Mouse (Mus musculus) limb, embryonic 13.5 days (tissue): ENCODE data around the gene Ank. TPM values are rescaled to one million over a fixed set of nuclear protein-coding genes. Genes with fewer than 3 reads are reported as not detected.
"Not testable (repeated sequence)": the region's sequence is repeated elsewhere in the genome, so short reads cannot be mapped to it uniquely, and the experiment has no call there.

Experiments
- ATAC-seq: fragments of 200-750 bp; cut with Nextera tagmentation; 2 replicates; pipeline ENCODE4 v1.8.0; 2017; ENCODE audit warnings: low read depth, moderate number of reproducible peaks, moderate TSS enrichment; ENCODE audit not compliant: low FRiP score
- H3K27ac ChIP-seq: fragments of 300-500 bp; sonication (generic); 2 replicates; pipeline ENCODE4 v1.5.1; 2015; ENCODE audit warnings: inconsistent platforms, mild to moderate bottlenecking, moderate library complexity
- H3K27me3 ChIP-seq: fragments of 300-500 bp; sonication (generic); 2 replicates; pipeline ENCODE4 v1.6.1; 2015; ENCODE audit warnings: mild to moderate bottlenecking, inconsistent platforms
- H3K36me3 ChIP-seq: fragments of 300-500 bp; sonication (generic); 2 replicates; pipeline ENCODE4 v1.6.1; 2015; ENCODE audit warnings: inconsistent platforms, mild to moderate bottlenecking, moderate library complexity
- H3K4me1 ChIP-seq: fragments of 300-500 bp; sonication (generic); 2 replicates; pipeline ENCODE4 v1.6.1; 2015; ENCODE audit warnings: inconsistent platforms
- H3K4me2 ChIP-seq: fragments of 300-500 bp; sonication (generic); replicated peaks from 2 replicates; pipeline ENCODE4 v1.6.1; 2015; ENCODE audit warnings: inconsistent platforms, mild to moderate bottlenecking, moderate library complexity
- H3K4me3 ChIP-seq: fragments of 300-500 bp; sonication (generic); 2 replicates; pipeline ENCODE4 v1.5.1; 2015; ENCODE audit warnings: moderate library complexity, mild to moderate bottlenecking, inconsistent platforms
- H3K9ac ChIP-seq: fragments of 300-500 bp; sonication (generic); 2 replicates; pipeline ENCODE4 v1.6.1; 2015; ENCODE audit warnings: mild to moderate bottlenecking, inconsistent platforms
- H3K9me3 ChIP-seq: fragments of 300-500 bp; sonication (generic); 2 replicates; pipeline ENCODE4 v1.6.1; 2016; ENCODE audit warnings: inconsistent platforms
- WGBS: fragments of 180-500 bp; shearing (Covaris S2); methylation state at CpG from one replicate; pipeline ENCODE4 v1.1.7; 2015; 5-methylcytosine and 5-hydroxymethylcytosine counted together
- polyA plus RNA-seq: library from polyadenylated mRNA; unstranded; fragments of >200 nt; fragmentation: Nextera tagmentation; extraction: Ambion mirVana; gene quantifications from 2 replicates; pipeline ENCODE4 v1.2.1, GENCODE M21; 2015

The Ank gene
- polyA plus RNA-seq, 1 experiment from 2014 or later: 7.0 TPM

- H3K36me3 ChIP-seq, H3K27ac ChIP-seq, H3K4me3 ChIP-seq, H3K9me3 ChIP-seq, H3K9ac ChIP-seq, ATAC-seq, H3K4me1 ChIP-seq, H3K4me2 ChIP-seq: not testable (repeated sequence)
- peaks cover 19% of the 10 kb centered on the region for H3K27me3 ChIP-seq
- WGBS: 67% methylated on average over 3 of the region's 3 CpGs
Measured at GRCm38 (mm10) chr15:27470346-27470745, 3.9 kb downstream of the Ank start.

GRCm38 (mm10) chr15:27472315-27472714 is 5.8 kb downstream of the Ank start:
- Histone ChIP-seq H3K36me3 (no peaks in the 10 kb centered on the region), H3K9me3 (no peaks in the 10 kb centered on the region), H3K4me2 (no peak overlapping the region), H3K9ac (no peak overlapping the region), H3K27ac (no peak overlapping the region), H3K4me1 (peaks cover 7% of the 10 kb centered on the region; the same call in 1 of the 2 replicates), H3K27me3 (peaks cover 12% of the 10 kb centered on the region), H3K4me3 (no peak overlapping the region)
- ATAC-seq: no peak
- 85% methylated on average over 9 of the region's 9 CpGs for WGBS

GRCm38 (mm10) chr15:27475988-27476387 is 9.5 kb downstream of the Ank start:
- Histone ChIP-seq H3K4me3 (no peak overlapping the region), H3K4me1 (no peaks in the 10 kb centered on the region), H3K9me3 (no peaks in the 10 kb centered on the region), H3K36me3 (no peaks in the 10 kb centered on the region), H3K27ac (no peak overlapping the region), H3K27me3 (no peaks in the 10 kb centered on the region), H3K4me2 (no peak overlapping the region), H3K9ac (no peak overlapping the region)
- 69% methylated on average over 15 of the region's 15 CpGs for WGBS
- ATAC-seq: no peak

GRCm38 (mm10) chr15:27476671-27477070 is 10.2 kb downstream of the Ank start:
- no peaks in the 10 kb centered on the region for H3K9me3 ChIP-seq
- H3K4me2 ChIP-seq: no peak overlapping the region
- H3K36me3 ChIP-seq: no peaks in the 10 kb centered on the region
- H3K27ac ChIP-seq: no peak overlapping the region
- H3K9ac ChIP-seq: no peak overlapping the region
- WGBS: 78% methylated on average over 12 of the region's 12 CpGs
- no peak for ATAC-seq
- no peaks in the 10 kb centered on the region for H3K4me1 ChIP-seq
- no peaks in the 10 kb centered on the region for H3K27me3 ChIP-seq
- H3K4me3 ChIP-seq: no peak overlapping the region

GRCm38 (mm10) chr15:27477159-27477558 is 10.7 kb downstream of the Ank start:
- no peaks in the 10 kb centered on the region for H3K9me3 ChIP-seq
- H3K27ac ChIP-seq: no peak overlapping the region
- H3K4me2 ChIP-seq: no peak overlapping the region
- H3K27me3 ChIP-seq: no peaks in the 10 kb centered on the region
- no peak overlapping the region for H3K4me3 ChIP-seq
- no peak overlapping the region for H3K9ac ChIP-seq
- ATAC-seq: no peak
- no peaks in the 10 kb centered on the region for H3K36me3 ChIP-seq
- no peaks in the 10 kb centered on the region for H3K4me1 ChIP-seq
- 97% methylated on average over 9 of the region's 9 CpGs for WGBS

GRCm38 (mm10) chr15:27477630-27478029 is 11.2 kb downstream of the Ank start:
- H3K27me3 ChIP-seq: no peaks in the 10 kb centered on the region
- no peak overlapping the region for H3K4me2 ChIP-seq
- 72% methylated on average over 7 of the region's 7 CpGs for WGBS
- no peak overlapping the region for H3K9ac ChIP-seq
- no peaks in the 10 kb centered on the region for H3K9me3 ChIP-seq
- ATAC-seq: no peak
- no peak overlapping the region for H3K27ac ChIP-seq
- H3K36me3 ChIP-seq: no peaks in the 10 kb centered on the region
- no peaks in the 10 kb centered on the region for H3K4me1 ChIP-seq
- H3K4me3 ChIP-seq: no peak overlapping the region

- 79% methylated on average over 4 of the region's 4 CpGs for WGBS
- Histone ChIP-seq H3K27me3 (no peaks in the 10 kb centered on the region), H3K9me3 (no peaks in the 10 kb centered on the region), H3K4me2 (no peak overlapping the region), H3K4me1 (peaks cover 4% of the 10 kb centered on the region), H3K4me3 (no peak overlapping the region), H3K27ac (no peak overlapping the region), H3K9ac (no peak overlapping the region), H3K36me3 (no peaks in the 10 kb centered on the region)
- no peak for ATAC-seq
Measured at GRCm38 (mm10) chr15:27480333-27481015, 14.0 kb downstream of the Ank start.

GRCm38 (mm10) chr15:27481956-27482355 is 15.5 kb downstream of the Ank start:
- no peak for ATAC-seq
- H3K27me3 ChIP-seq: no peaks in the 10 kb centered on the region
- H3K27ac ChIP-seq: no peak overlapping the region
- no peaks in the 10 kb centered on the region for H3K36me3 ChIP-seq
- H3K4me2 ChIP-seq: no peak overlapping the region
- H3K9me3 ChIP-seq: no peaks in the 10 kb centered on the region
- no peak overlapping the region for H3K9ac ChIP-seq
- H3K4me1 ChIP-seq: peaks cover 19% of the 10 kb centered on the region
- 79% methylated on average over 4 of the region's 4 CpGs for WGBS
- no peak overlapping the region for H3K4me3 ChIP-seq

- Histone ChIP-seq H3K4me2 (no peak overlapping the region), H3K27me3 (no peaks in the 10 kb centered on the region), H3K36me3 (no peaks in the 10 kb centered on the region), H3K9me3 (no peaks in the 10 kb centered on the region), H3K4me3 (no peak overlapping the region), H3K4me1 (peaks cover 30% of the 10 kb centered on the region), H3K9ac (no peak overlapping the region), H3K27ac (no peak overlapping the region)
- WGBS: 79% methylated on average over 3 of the region's 3 CpGs
- ATAC-seq: no peak
Measured at GRCm38 (mm10) chr15:27483183-27483582, 16.7 kb downstream of the Ank start.

GRCm38 (mm10) chr15:27485567-27486278 is 19.2 kb downstream of the Ank start:
- no peaks in the 10 kb centered on the region for H3K27me3 ChIP-seq
- H3K36me3 ChIP-seq: no peaks in the 10 kb centered on the region
- no peaks in the 10 kb centered on the region for H3K9me3 ChIP-seq
- no peak overlapping the region for H3K4me3 ChIP-seq
- H3K27ac ChIP-seq: no peak overlapping the region
- WGBS: 25% methylated on average over 12 of the region's 12 CpGs
- peak overlapping the region; percentile 42 for H3K4me2 ChIP-seq
- no peak overlapping the region for H3K9ac ChIP-seq
- ATAC-seq: peak; percentile 43
- H3K4me1 ChIP-seq: peaks cover 32% of the 10 kb centered on the region

GRCm38 (mm10) chr15:27486279-27486618 is 19.8 kb downstream of the Ank start:
- Histone ChIP-seq H3K4me3 (no peak overlapping the region), H3K27ac (no peak overlapping the region), H3K4me1 (peaks cover 32% of the 10 kb centered on the region), H3K4me2 (peak overlapping the region; percentile 42), H3K27me3 (no peaks in the 10 kb centered on the region), H3K9me3 (no peaks in the 10 kb centered on the region), H3K36me3 (no peaks in the 10 kb centered on the region), H3K9ac (no peak overlapping the region)
- WGBS: 45% methylated on average over 5 of the region's 5 CpGs
- no peak for ATAC-seq

GRCm38 (mm10) chr15:27487059-27487458 is 20.6 kb downstream of the Ank start:
- Histone ChIP-seq H3K36me3 (no peaks in the 10 kb centered on the region), H3K27ac (no peak overlapping the region), H3K4me1 (peaks cover 33% of the 10 kb centered on the region), H3K9ac (no peak overlapping the region), H3K9me3 (no peaks in the 10 kb centered on the region), H3K27me3 (no peaks in the 10 kb centered on the region), H3K4me3 (no peak overlapping the region), H3K4me2 (no peak overlapping the region)
- ATAC-seq: no peak
- 35% methylated on average over 8 of the region's 8 CpGs for WGBS

- H3K4me2 ChIP-seq: no peak overlapping the region
- no peaks in the 10 kb centered on the region for H3K36me3 ChIP-seq
- no peaks in the 10 kb centered on the region for H3K27me3 ChIP-seq
- no peaks in the 10 kb centered on the region for H3K9me3 ChIP-seq
- no peak for ATAC-seq
- H3K9ac ChIP-seq: no peak overlapping the region
- WGBS: 52% methylated on average over 10 of the region's 10 CpGs
- H3K4me1 ChIP-seq: peaks cover 36% of the 10 kb centered on the region
- no peak overlapping the region for H3K4me3 ChIP-seq
- no peak overlapping the region for H3K27ac ChIP-seq
Measured at GRCm38 (mm10) chr15:27488042-27488441, 21.6 kb downstream of the Ank start.
